Mouse (Mus musculus) ES-E14 (cell line): ENCODE data around the gene Dctd.

ENCODE experiments used
- CHD2 ChIP-seq: IDR thresholded peaks from 2 replicates; pipeline ENCODE4 v1.6.1; 2014; ENCODE audit warnings: mild to moderate bottlenecking, low read depth, low read length, inconsistent platforms
- HCFC1 ChIP-seq: IDR thresholded peaks from 2 replicates; pipeline ENCODE4 v1.6.1; 2012; ENCODE audit warnings: low read length, inconsistent platforms, borderline replicate concordance; ENCODE audit not compliant: insufficient read depth
- MAFK ChIP-seq: IDR thresholded peaks from 2 replicates; pipeline ENCODE4 v1.6.1; 2014; ENCODE audit warnings: mild to moderate bottlenecking, low read depth, low read length, inconsistent platforms; ENCODE audit not compliant: insufficient read depth
- ZC3H11A ChIP-seq: IDR thresholded peaks from 2 replicates; pipeline ENCODE4 v1.6.1; 2012; ENCODE audit warnings: low read depth, mild to moderate bottlenecking, inconsistent platforms, low read length, borderline replicate concordance
- ZNF384 ChIP-seq: IDR thresholded peaks from 2 replicates; pipeline ENCODE4 v1.6.1; 2012; ENCODE audit warnings: low read depth, low read length, inconsistent platforms

GRCm38 (mm10) chr8:48098081-48098639 is 732 bp upstream of the Dctd start:
- TF ChIP-seq ZC3H11A (no peak), CHD2 (no peak), MAFK (no peak), ZNF384 (no peak), HCFC1 (no peak)
